Mouse (Mus musculus): Measurements from ENCODE around the gene Spcs1. TPM values are rescaled to one million over a fixed set of nuclear protein-coding genes. Genes with fewer than 3 reads are reported as not detected.

Spcs1 gene
- polyA plus RNA-seq, 1 experiment: not detected

DNA sequence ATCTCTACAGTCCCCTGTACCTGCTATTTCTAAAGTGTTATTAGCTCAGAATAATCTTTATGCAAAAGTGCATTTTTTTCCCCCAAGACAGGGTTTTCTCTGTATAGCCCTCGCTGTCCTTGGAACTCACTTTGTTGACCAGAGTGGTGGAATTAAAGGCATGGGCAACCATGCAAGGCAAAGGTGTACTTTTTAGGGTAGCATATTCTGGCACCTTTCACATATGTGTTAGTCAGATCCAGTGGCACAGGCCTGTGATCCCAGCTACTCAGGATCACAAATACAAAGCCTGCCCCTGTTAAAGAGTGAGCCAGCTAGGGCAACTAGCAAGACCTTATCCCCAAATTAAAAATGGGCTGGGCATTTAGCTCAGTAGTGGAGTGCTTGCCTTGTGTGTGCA is 41.1 kb downstream of the Spcs1 start:
- H3K27ac ChIP-seq (ENCODE audit: insufficient read depth, low read depth, low read length): no peak overlapping the region
- TF ChIP-seq CTCF (IDR thresholded peaks at IDR 0.05; ENCODE audit: insufficient read depth, low read depth, low read length) (no peak), POLR2A (IDR thresholded peaks at IDR 0.05; ENCODE audit: insufficient read depth, low read depth, low read length) (no peak)
- WGBS: 94% methylated on average over 1 of the region's 1 CpGs
- no peaks in the 10 kb centered on the region for H3K4me1 ChIP-seq (ENCODE audit: control insufficient read depth, insufficient read depth, low read length)
- H3K4me3 ChIP-seq (ENCODE audit: insufficient read depth, low read depth, low read length): no peak overlapping the region

DNA sequence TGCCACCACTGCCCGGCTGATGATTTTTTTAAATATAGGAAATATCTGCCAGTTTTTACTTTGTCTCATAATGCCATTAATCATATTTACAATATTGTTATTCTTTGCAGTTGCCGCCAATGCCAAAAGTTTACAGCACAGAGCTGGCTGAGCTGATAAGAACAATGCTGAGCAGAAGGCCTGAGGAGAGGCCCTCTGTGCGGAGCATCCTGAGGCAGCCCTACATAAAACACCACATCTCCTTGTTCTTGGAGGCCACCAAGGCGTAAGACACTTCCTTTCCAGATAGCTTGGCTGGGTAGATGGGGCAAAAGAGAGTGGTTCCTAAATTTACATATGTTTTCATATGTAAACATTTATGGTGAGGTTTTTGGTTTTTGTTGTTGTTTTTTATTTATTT is 42.4 kb downstream of the Spcs1 start:
- no peak overlapping the region for H3K4me3 ChIP-seq (ENCODE audit: insufficient read depth, low read depth, low read length)
- over 99% methylated on average over 4 of the region's 4 CpGs for WGBS

DNA sequence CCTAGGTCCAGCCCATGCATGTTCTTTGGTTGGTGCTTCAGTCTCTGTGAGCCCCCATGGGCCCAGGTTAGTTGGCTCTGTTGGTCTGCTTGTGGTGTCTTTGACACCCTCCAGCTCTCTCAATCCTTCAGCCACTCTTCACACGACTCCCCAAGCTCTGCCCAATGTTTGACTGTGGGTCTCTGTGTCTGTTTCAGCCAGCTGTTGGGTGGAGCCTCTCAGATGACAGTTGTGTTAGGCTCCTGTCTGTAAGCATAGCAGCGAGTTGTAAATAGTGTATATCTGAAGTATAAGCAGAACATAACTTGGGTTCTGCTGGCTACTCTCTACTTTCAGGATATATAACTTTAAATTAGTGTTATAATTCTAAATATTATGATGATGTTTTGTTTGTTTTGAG is 43.0 kb downstream of the Spcs1 start:
- WGBS: 83% methylated on average over 2 of the region's 2 CpGs
- TF ChIP-seq POLR2A (IDR thresholded peaks at IDR 0.05; ENCODE audit: insufficient read depth, low read depth, low read length): no peak
- TF ChIP-seq CTCF (IDR thresholded peaks at IDR 0.05; ENCODE audit: insufficient read depth, low read depth, low read length): no peak
- H3K27ac ChIP-seq (ENCODE audit: insufficient read depth, low read depth, low read length): no peak overlapping the region
- no peak overlapping the region for H3K4me3 ChIP-seq (ENCODE audit: insufficient read depth, low read depth, low read length)
- no peaks in the 10 kb centered on the region for H3K4me1 ChIP-seq (ENCODE audit: control insufficient read depth, insufficient read depth, low read length)

More for the DNA sequence above, 42.4 kb downstream of the Spcs1 start:
- TF ChIP-seq POLR2A (IDR thresholded peaks at IDR 0.05; ENCODE audit: insufficient read depth, low read depth, low read length) (no peak), CTCF (IDR thresholded peaks at IDR 0.05; ENCODE audit: insufficient read depth, low read depth, low read length) (no peak)
- H3K27ac ChIP-seq (ENCODE audit: insufficient read depth, low read depth, low read length): no peak overlapping the region
- no peaks in the 10 kb centered on the region for H3K4me1 ChIP-seq (ENCODE audit: control insufficient read depth, insufficient read depth, low read length)

DNA sequence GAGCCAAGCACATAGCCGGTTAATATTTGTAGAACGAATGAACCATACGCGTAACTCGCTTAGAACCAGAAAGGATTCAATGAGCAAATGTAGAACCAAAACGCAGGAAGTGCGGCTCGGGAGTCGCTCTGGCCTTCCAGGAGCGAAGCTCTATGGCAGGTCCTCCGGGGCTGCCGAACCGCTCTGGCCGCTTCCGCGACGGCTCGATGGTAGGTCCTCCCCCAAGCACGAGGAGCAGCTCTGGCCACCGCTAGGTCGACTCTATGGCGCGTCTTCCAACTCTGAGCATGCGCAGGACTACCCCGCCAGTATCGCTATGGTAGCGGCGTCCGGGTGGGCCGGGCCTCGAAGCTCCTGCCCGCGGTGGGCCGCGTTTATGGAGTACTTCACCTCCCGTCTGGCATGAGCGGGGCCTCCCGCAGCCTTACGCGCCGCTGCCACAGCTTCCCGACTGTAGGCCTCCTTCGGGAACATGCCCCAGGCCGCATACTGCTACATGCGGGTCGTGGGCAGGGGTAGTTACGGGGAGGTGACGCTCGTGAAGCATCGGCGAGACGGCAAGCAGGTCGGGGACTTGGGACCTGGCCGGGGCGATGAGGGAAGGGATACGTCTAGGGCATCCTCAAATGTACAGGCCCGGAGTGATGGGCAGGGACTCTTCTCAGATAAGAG is 50.2 kb downstream of the Spcs1 start, which contains the start of gene Nek4:
TSS of gene Nek4 (plus strand) at position 224 of the 672 bp plus-strand sequence.
- H3K4me3 ChIP-seq (ENCODE audit: insufficient read depth, low read depth, low read length): peak within 1 kb of the TSS; percentile 95
- peak; percentile 70; the same call in 1 of the 2 replicates for TF ChIP-seq POLR2A (IDR thresholded peaks at IDR 0.05; ENCODE audit: insufficient read depth, low read depth, low read length)
- TF ChIP-seq CTCF (IDR thresholded peaks at IDR 0.05; ENCODE audit: insufficient read depth, low read depth, low read length): no peak
- no peaks in the 10 kb centered on the region for H3K4me1 ChIP-seq (ENCODE audit: control insufficient read depth, insufficient read depth, low read length)
- H3K27ac ChIP-seq (ENCODE audit: insufficient read depth, low read depth, low read length): peak within 1 kb of the TSS; percentile 72
- under 1% methylated on average over 57 of the region's 57 CpGs for WGBS

DNA sequence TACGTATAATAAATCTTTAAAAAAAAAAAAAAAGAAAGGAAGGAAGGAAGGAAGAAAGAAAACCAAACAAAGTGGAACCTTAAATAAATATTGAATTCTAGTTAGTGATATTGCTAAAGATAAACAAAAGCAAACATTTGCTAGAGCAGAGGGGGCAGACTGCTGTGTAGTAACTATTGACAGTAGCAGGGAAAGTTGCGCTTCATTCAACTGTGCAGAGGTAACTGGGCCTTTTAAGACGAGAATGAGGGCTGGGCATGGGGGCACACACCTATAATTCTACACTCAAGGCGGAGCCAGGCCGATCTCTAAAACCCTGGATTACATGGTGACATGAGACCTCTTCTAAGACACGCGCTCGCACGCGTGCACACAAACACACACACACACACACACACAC is 51.5 kb downstream of the Spcs1 start:
- WGBS: 96% methylated on average over 10 of the region's 10 CpGs
- no peaks in the 10 kb centered on the region for H3K4me1 ChIP-seq (ENCODE audit: control insufficient read depth, insufficient read depth, low read length)
- no peak overlapping the region for H3K27ac ChIP-seq (ENCODE audit: insufficient read depth, low read depth, low read length)
- TF ChIP-seq POLR2A (IDR thresholded peaks at IDR 0.05; ENCODE audit: insufficient read depth, low read depth, low read length) (no peak), CTCF (IDR thresholded peaks at IDR 0.05; ENCODE audit: insufficient read depth, low read depth, low read length) (no peak)
- H3K4me3 ChIP-seq (ENCODE audit: insufficient read depth, low read depth, low read length): no peak overlapping the region

Other genes with a start within 250 kb of the Spcs1 start
- not detected in 2 replicates for gene Tmem110, start 176.1 kb downstream of the Spcs1 start, polyA plus RNA-seq (2012; ENCODE audit: insufficient read depth, insufficient read length, low replicate concordance, missing spikeins)
- not detected in 2 replicates for gene Mustn1, start 122.5 kb downstream of the Spcs1 start, polyA plus RNA-seq (2012; ENCODE audit: insufficient read depth, insufficient read length, low replicate concordance, missing spikeins)
- gene Itih4, start 115.2 kb downstream of the Spcs1 start, polyA plus RNA-seq (2012; ENCODE audit: insufficient read depth, insufficient read length, low replicate concordance, missing spikeins): not detected in 2 replicates
- gene Itih3, start 77.9 kb downstream of the Spcs1 start, polyA plus RNA-seq (2012; ENCODE audit: insufficient read depth, insufficient read length, low replicate concordance, missing spikeins): not detected in 2 replicates
- gene Itih1, start 58.4 kb downstream of the Spcs1 start, polyA plus RNA-seq (2012; ENCODE audit: insufficient read depth, insufficient read length, low replicate concordance, missing spikeins): not detected in 2 replicates
- gene Nek4, start 50.3 kb downstream of the Spcs1 start, polyA plus RNA-seq (2012; ENCODE audit: insufficient read depth, insufficient read length, low replicate concordance, missing spikeins): not detected in 2 replicates
- gene Glt8d1, start 272 bp downstream of the Spcs1 start, polyA plus RNA-seq (2012; ENCODE audit: insufficient read depth, insufficient read length, low replicate concordance, missing spikeins): not detected in 2 replicates
- 82.9 and 393 TPM in 2 replicates for gene Pbrm1, start 17.5 kb upstream of the Spcs1 start, polyA plus RNA-seq (2012; ENCODE audit: insufficient read depth, insufficient read length, low replicate concordance, missing spikeins)
- not detected in 2 replicates for gene Gnl3, start 17.5 kb upstream of the Spcs1 start, polyA plus RNA-seq (2012; ENCODE audit: insufficient read depth, insufficient read length, low replicate concordance, missing spikeins)
- gene Smim4, start 127.3 kb upstream of the Spcs1 start, polyA plus RNA-seq (2012; ENCODE audit: insufficient read depth, insufficient read length, low replicate concordance, missing spikeins): not detected in 2 replicates
- not detected in 2 replicates for gene Nt5dc2, start 129.4 kb upstream of the Spcs1 start, polyA plus RNA-seq (2012; ENCODE audit: insufficient read depth, insufficient read length, low replicate concordance, missing spikeins)
- gene Stab1, start 167.0 kb upstream of the Spcs1 start, polyA plus RNA-seq (2012; ENCODE audit: insufficient read depth, insufficient read length, low replicate concordance, missing spikeins): not detected in 2 replicates
- not detected in 2 replicates for gene Tnnc1, start 206.6 kb upstream of the Spcs1 start, polyA plus RNA-seq (2012; ENCODE audit: insufficient read depth, insufficient read length, low replicate concordance, missing spikeins)
- gene Nisch, start 215.3 kb upstream of the Spcs1 start, polyA plus RNA-seq (2012; ENCODE audit: insufficient read depth, insufficient read length, low replicate concordance, missing spikeins): 606 and 1,155 TPM in 2 replicates
- gene Sema3g, start 216.2 kb upstream of the Spcs1 start, polyA plus RNA-seq (2012; ENCODE audit: insufficient read depth, insufficient read length, low replicate concordance, missing spikeins): not detected in 2 replicates
- not detected in 2 replicates for gene Phf7, start 249.6 kb upstream of the Spcs1 start, polyA plus RNA-seq (2012; ENCODE audit: insufficient read depth, insufficient read length, low replicate concordance, missing spikeins)
- gene Bap1, start 249.8 kb upstream of the Spcs1 start, polyA plus RNA-seq (2012; ENCODE audit: insufficient read depth, insufficient read length, low replicate concordance, missing spikeins): not detected in 2 replicates

All from olfactory bulb, adult 2 months (tissue).